Comparison of ENCODE assay signal across 8 mouse cellular contexts in the genomic region with DNA sequence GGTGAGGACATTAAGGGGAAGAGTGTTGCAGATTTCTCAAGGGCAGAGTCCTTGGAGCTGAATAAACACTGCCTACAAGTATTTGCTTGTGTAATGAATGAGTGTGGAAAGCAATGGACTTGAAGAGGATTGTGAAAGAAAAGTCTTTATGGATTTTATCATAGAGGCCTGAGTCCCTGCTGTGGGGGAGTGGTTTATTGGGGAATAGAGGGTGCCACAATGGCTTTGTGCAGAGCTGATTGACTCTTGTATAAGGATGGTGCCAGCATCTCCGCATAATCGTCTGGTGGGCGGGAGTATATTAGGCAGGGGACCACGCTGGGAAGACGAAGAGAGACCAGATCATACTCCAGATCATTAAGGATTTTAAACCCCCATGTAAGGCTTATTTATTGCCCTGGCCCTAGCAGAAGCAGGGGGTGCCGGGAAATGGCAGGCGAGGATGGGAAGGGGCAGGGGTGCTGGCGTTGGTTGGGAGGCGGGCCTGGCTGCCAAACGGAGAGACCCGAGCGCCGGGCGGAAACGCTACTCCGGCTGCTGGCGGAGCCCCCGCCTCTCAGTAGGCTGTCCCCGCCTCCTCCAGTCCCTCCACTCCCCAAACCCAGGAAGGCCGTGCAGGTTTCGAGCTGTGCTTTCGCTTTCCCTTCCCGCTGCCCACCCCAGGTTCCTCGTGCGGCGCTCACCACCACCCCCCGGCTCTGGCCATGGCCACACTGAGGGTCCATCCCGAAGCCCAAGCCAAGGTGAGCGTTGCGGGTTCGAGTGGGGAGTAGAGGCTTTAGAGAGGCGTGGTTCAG. TPM values are rescaled to one million over a fixed set of nuclear protein-coding genes. Genes with fewer than 3 reads are reported as not detected.
DNase-seq lines count a peak whose midpoint lies in the region; TF ChIP-seq lines count a peak whose summit lies in the region.

Gene Psme1 (plus strand): TSS at position 253 of the 797 bp plus-strand sequence.

- H3K27ac ChIP-seq in MEL (ENCODE audit: control insufficient read depth, low read depth, low read length), result peak within 1 kb of the TSS; percentile 72
- H3K27ac ChIP-seq in hindbrain, embryonic 10.5 days, result peak within 1 kb of the TSS; percentile 91

- TF ChIP-seq CTCF in MEL (IDR thresholded peaks at IDR 0.05 in 2 of 3, conservative IDR thresholded peaks at IDR 0.05 in 1 of 3; ENCODE audit: control insufficient read depth in 1 of 3, insufficient read depth in 1 of 3, low read depth in 2 of 3, low read length in 3 of 3, poor library complexity in 1 of 3, severe bottlenecking in 1 of 3), result no peak

- TF ChIP-seq RAD21 in MEL (IDR thresholded peaks at IDR 0.05; ENCODE audit: low read depth, low read length), result no peak

- WGBS in hindbrain, embryonic 10.5 days, result 1% methylated on average over 32 of the region's 32 CpGs

- H3K9me3 ChIP-seq in MEL (replicated peaks; ENCODE audit: insufficient read depth, low read length), result no peaks in the 10 kb centered on the region
- no peaks in the 10 kb centered on the region for H3K9me3 ChIP-seq in hindbrain, embryonic 10.5 days

- no peak for TF ChIP-seq EP300 in MEL (IDR thresholded peaks at IDR 0.05; ENCODE audit: low read depth in 1 of 2, low read length in 2 of 2)

- peaks cover 3 to 13% of the 10 kb centered on the region in 2 experiments; a peak in 3 of 4 replicates for H3K4me1 ChIP-seq in MEL (ENCODE audit: control insufficient read depth in 1 of 2, insufficient read depth in 2 of 2, low read length in 2 of 2)
- peaks cover 37% of the 10 kb centered on the region for H3K4me1 ChIP-seq in hindbrain, embryonic 10.5 days (replicated peaks)

- peak within 1 kb of the TSS; percentile 93 for H3K9ac ChIP-seq in MEL (ENCODE audit: control insufficient read depth, low read depth, low read length, poor library complexity, severe bottlenecking)

- peaks cover 0 to 7% of the 10 kb centered on the region in 2 experiments; a peak in 2 of 4 replicates for H3K36me3 ChIP-seq in MEL (ENCODE audit: control insufficient read depth in 1 of 2, insufficient read depth in 2 of 2, low read length in 2 of 2)
- H3K36me3 ChIP-seq in hindbrain, embryonic 10.5 days, result peaks cover 26% of the 10 kb centered on the region

- TF ChIP-seq POLR2A in MEL (IDR thresholded peaks at IDR 0.05; ENCODE audit: control insufficient read depth in 1 of 2, insufficient read depth in 1 of 2, low read depth in 1 of 2, low read length in 2 of 2, poor library complexity in 1 of 2), result peak; percentile 53 to 80

- no peaks in the 10 kb centered on the region for H3K27me3 ChIP-seq in MEL (ENCODE audit: control insufficient read depth in 1 of 2, insufficient read depth in 2 of 2, low read length in 2 of 2)
- no peaks in the 10 kb centered on the region for H3K27me3 ChIP-seq in hindbrain, embryonic 10.5 days (ENCODE audit: insufficient read depth, poor library complexity, severe bottlenecking)

- H3K4me3 ChIP-seq in MEL (ENCODE audit: control insufficient read depth in 1 of 2, insufficient read depth in 1 of 2, low read depth in 2 of 2, low read length in 2 of 2), result peak within 1 kb of the TSS; percentile 88 to 93
- peak within 1 kb of the TSS; percentile 71 for H3K4me3 ChIP-seq in hindbrain, embryonic 10.5 days

- peaks cover 4% of the 10 kb centered on the region for H3K79me2 ChIP-seq in MEL (ENCODE audit: control insufficient read depth, insufficient read depth, low read length, poor library complexity)

- peak; percentile 91 for DNase-seq in MEL (ENCODE audit: low read depth, low spot score)
- DNase-seq in cerebellum, adult 9-11 months, result peak; percentile 70
- DNase-seq in frontal cortex, adult 2 months (ENCODE audit: extremely low spot score in 1 of 2, low spot score in 1 of 2), result peak in 1 of 2 experiments; percentile 66
- DNase-seq in hindbrain, embryonic 10.5 days (ENCODE audit: low spot score), result peak; percentile 86
- DNase-seq in layer of hippocampus, postnatal 14 days (ENCODE audit: low spot score in 2 of 2), result peak; percentile 76 to 78
- peak; percentile 83 for DNase-seq in lung, postnatal 14 days
- peak; percentile 80 for DNase-seq in retina, embryonic 14.5 days (ENCODE audit: low spot score)
- DNase-seq in thymus, postnatal 36 days, result peak; percentile 85 to 90

TF ChIP-seq in MEL, 35 proteins besides CTCF, POLR2A, EP300 and RAD21:
- TF ChIP-seq NRF1 (IDR thresholded peaks at IDR 0.05; ENCODE audit: insufficient read depth, low read depth, low read length, poor library complexity, severe bottlenecking), result no peak
- no peak for TF ChIP-seq RCOR1 (IDR thresholded peaks at IDR 0.05; ENCODE audit: low read depth, low read length)
- TF ChIP-seq NELFE (IDR thresholded peaks at IDR 0.05; ENCODE audit: low read depth, low read length), result peak; percentile 73
- no peak; the same call in 1 of the 2 replicates for TF ChIP-seq KAT2A (conservative IDR thresholded peaks at IDR 0.05; ENCODE audit: low read depth, low read length)
- TF ChIP-seq GABPA (IDR thresholded peaks at IDR 0.05; ENCODE audit: low read depth, low read length), result no peak
- peak; percentile 84; the same call in 1 of the 2 replicates for TF ChIP-seq MAZ (IDR thresholded peaks at IDR 0.05; ENCODE audit: low read depth, low read length)
- no peak; the same call in 1 of the 2 replicates for TF ChIP-seq TCF12 (IDR thresholded peaks at IDR 0.05; ENCODE audit: low read depth, low read length)
- TF ChIP-seq MAFK (IDR thresholded peaks at IDR 0.05; ENCODE audit: borderline replicate concordance, low read depth, low read length), result no peak
- TF ChIP-seq ZNF384 (IDR thresholded peaks at IDR 0.05; ENCODE audit: low read depth, low read length), result no peak
- TF ChIP-seq USF2 (IDR thresholded peaks at IDR 0.05; ENCODE audit: borderline replicate concordance in 1 of 2, insufficient read depth in 1 of 2, low read depth in 1 of 2, low read length in 2 of 2), result no peak
- TF ChIP-seq HCFC1 (IDR thresholded peaks at IDR 0.05; ENCODE audit: low read depth, low read length), result peak; percentile 75
- peak; percentile 64; the same call in 1 of the 2 replicates for TF ChIP-seq TBP (IDR thresholded peaks at IDR 0.05; ENCODE audit: low read depth, low read length)
- no peak for TF ChIP-seq MAX (IDR thresholded peaks at IDR 0.05; ENCODE audit: low read length)
- no peak for TF ChIP-seq ZKSCAN1 (IDR thresholded peaks at IDR 0.05; ENCODE audit: low read depth, low read length)
- no peak for TF ChIP-seq POLR2AphosphoS2 (IDR thresholded peaks at IDR 0.05; ENCODE audit: low read length)
- TF ChIP-seq MYC (IDR thresholded peaks at IDR 0.05; ENCODE audit: low read depth, low read length), result no peak
- peak; percentile 60 for TF ChIP-seq MXI1 (IDR thresholded peaks at IDR 0.05; ENCODE audit: low read depth, low read length)
- TF ChIP-seq SIN3A (IDR thresholded peaks at IDR 0.05; ENCODE audit: low read length), result peak; percentile 53; the same call in 1 of the 2 replicates
- no peak for TF ChIP-seq MEF2A (IDR thresholded peaks at IDR 0.05; ENCODE audit: extremely low read depth, insufficient replicate concordance, low read depth, low read length, poor library complexity, severe bottlenecking)
- TF ChIP-seq TAL1 (IDR thresholded peaks at IDR 0.05; ENCODE audit: low read length), result no peak
- TF ChIP-seq BHLHE40 (IDR thresholded peaks at IDR 0.05; ENCODE audit: borderline replicate concordance, low read depth, low read length), result no peak
- no peak for TF ChIP-seq CHD1 (IDR thresholded peaks at IDR 0.05; ENCODE audit: low read depth, low read length)
- TF ChIP-seq ZC3H11A (IDR thresholded peaks at IDR 0.05; ENCODE audit: low read depth, low read length), result no peak
- TF ChIP-seq ELF1 (IDR thresholded peaks at IDR 0.05; ENCODE audit: low read depth, low read length), result peak; percentile 70; the same call in 1 of the 2 replicates
- TF ChIP-seq JUND (IDR thresholded peaks at IDR 0.05; ENCODE audit: low read depth, low read length), result no peak
- 0 out of 2 replicates have a peak, but pooled peaks have one; percentile 22 for TF ChIP-seq UBTF (IDR thresholded peaks at IDR 0.05; ENCODE audit: borderline replicate concordance, insufficient read depth, low read depth, low read length)
- TF ChIP-seq ETS1 (IDR thresholded peaks at IDR 0.05; ENCODE audit: low read depth, low read length), result 0 out of 2 replicates have a peak, but pooled peaks have one; percentile 38
- TF ChIP-seq E2F4 (IDR thresholded peaks at IDR 0.05; ENCODE audit: borderline replicate concordance, low read depth, low read length), result no peak
- TF ChIP-seq ZMIZ1 (IDR thresholded peaks at IDR 0.05; ENCODE audit: low read depth, low read length), result peak; percentile 63; the same call in 1 of the 2 replicates
- TF ChIP-seq USF1 (IDR thresholded peaks at IDR 0.05; ENCODE audit: low read depth, low read length), result no peak

RNA-seq across cellular contexts. Expression of gene Psme1, which starts in this region (rescaled TPM):
- total RNA-seq in MEL (2012; rRNA removed), result 73.8 and 85.9 TPM in 2 replicates
- polyA plus RNA-seq in MEL (2012; ENCODE audit: insufficient read depth in 1 of 2, insufficient read length in 2 of 2, low read depth in 1 of 2, low replicate concordance in 2 of 2, missing spikeins in 1 of 2), result 100 to 1,000 TPM in 1 of 2 experiments, not detected in 1; 205 TPM
- polyA plus RNA-seq in frontal cortex, adult 2 months (2012; rRNA removed), result 62.6 and 82.8 TPM in 2 replicates
- 97.6 and 114 TPM in 2 replicates for polyA plus RNA-seq in hindbrain, embryonic 10.5 days (2016; fragmentation: Nextera tagmentation; extraction: Ambion mirVana)
- total RNA-seq in layer of hippocampus, postnatal 14 days (2021), result 10 to 100 TPM; 59.8 to 64.3 TPM
